Mouse (Mus musculus) neutrophil, adult 59 days (primary cell): ENCODE measurements around the gene Guca2b. TPM values are rescaled to one million over a fixed set of nuclear protein-coding genes. Genes with fewer than 3 reads are reported as not detected.

Source experiments
- total RNA-seq, 2 experiments: library from RNA; stranded (reverse); gene quantifications; 1 replicate in 1 of 2; 2 replicates in 1 of 2; pipeline ENCODE4 v1.2.4; 2023

The Guca2b gene
- not detected for total RNA-seq

GRCm38 (mm10) chr4:119658731-119659130 is at the start of gene Guca2b:
Gene Guca2b, minus strand, starts transcription at chr4:119658954.

GRCm38 (mm10) chr4:119637176-119637845 is 21.4 kb downstream of the Guca2b start, which contains the start of gene Guca2a:
Gene Guca2a, plus strand, starts transcription at chr4:119637704.

Other genes starting within 250 kb of the Guca2b start
- not detected for gene Ccdc30, start 243.4 kb downstream of the Guca2b start, total RNA-seq
- gene Ppcs, start 236.5 kb downstream of the Guca2b start, total RNA-seq: 1 to 10 TPM in 1 of 2 experiments, under 1 TPM in 1; 0.89 to 1.6 TPM
- not detected for gene Zmynd12, start 236.1 kb downstream of the Guca2b start, total RNA-seq
- gene Rimkla, start 166.3 kb downstream of the Guca2b start, total RNA-seq: not detected
- 10 to 100 TPM; 27.2 to 28.6 TPM for gene Foxj3, start 122.0 kb downstream of the Guca2b start, total RNA-seq
- 1 to 10 TPM in 1 of 2 experiments, under 1 TPM in 1; 0.73 to 2.8 TPM for gene Frg2f1, start 119.4 kb downstream of the Guca2b start, total RNA-seq
- gene Guca2a, start 21.2 kb downstream of the Guca2b start, total RNA-seq: not detected
- gene Hivep3, start 74.8 kb upstream of the Guca2b start, total RNA-seq: 1 to 10 TPM; 6.0 to 6.6 TPM